Mouse (Mus musculus) lung, postnatal 25 days (tissue): ENCODE results near the gene Olfr557.

ENCODE experiments used
- DNase-seq: peaks from one replicate; pipeline ENCODE4 v3.0.0; 2022; ENCODE audit warnings: low spot score

Olfr557 gene

DNA sequence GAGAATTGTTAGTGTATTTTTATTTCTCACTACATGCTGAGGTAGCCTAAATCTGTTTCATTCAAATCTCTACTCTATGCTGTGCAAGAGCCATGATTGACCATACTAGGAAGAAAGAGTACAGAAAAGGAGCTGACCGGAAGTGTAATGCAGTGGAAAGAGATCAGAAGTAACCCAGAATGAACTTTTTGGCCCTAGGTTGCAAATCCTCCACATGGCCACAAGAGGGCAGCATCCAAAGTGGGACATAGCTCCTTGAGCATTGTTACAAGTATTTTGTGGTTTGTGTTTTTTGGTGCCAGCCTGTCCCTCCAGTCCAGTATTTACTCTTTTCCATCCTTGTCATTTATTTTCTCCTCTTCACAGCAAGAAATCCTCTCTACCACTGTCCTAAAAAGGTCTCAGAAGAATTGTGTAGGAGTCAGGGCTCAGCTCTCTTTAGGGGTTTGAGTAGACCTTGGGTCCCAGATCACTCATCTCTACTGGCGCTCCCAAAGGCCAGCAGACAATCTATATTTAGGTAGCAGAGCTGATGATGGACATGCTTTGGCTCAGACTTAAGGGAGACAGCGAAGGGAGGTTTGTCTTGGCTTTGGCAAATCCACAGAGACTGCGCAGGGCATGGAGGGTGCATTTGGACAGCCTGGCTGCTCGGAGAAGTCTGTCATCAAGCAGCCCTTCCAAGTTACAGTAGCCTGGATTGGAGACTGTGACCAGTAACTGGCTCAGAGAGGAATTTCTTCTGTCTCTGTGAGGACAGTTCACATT, at the start of gene Olfr557:
Gene Olfr557 (plus strand): TSS at position 553 of the 768 bp plus-strand sequence.
- peak; percentile 19 for DNase-seq

DNA sequence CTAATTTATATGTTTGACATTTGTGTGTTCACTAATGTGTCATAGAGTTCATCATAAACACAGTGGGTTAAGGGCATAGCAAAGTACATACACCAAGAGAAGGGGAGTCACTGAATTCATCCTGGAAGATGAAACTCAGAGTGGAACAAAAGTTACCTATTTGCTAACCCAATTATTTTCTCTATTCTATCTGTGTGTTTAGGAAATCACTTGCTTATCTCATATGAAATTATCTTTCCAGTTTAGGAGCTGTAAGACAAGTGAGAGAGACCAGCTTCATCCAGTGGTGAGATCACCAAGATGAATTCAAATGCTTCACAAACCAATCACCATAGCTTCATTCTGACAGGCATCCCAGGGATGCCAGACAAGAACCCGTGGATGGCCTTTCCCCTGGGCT, 37.2 kb upstream of the Olfr557 start, which contains the start of gene Olfr555:
Gene Olfr555 (plus strand): TSS at position 301 of the 400 bp plus-strand sequence.
- DNase-seq = no peak

DNA sequence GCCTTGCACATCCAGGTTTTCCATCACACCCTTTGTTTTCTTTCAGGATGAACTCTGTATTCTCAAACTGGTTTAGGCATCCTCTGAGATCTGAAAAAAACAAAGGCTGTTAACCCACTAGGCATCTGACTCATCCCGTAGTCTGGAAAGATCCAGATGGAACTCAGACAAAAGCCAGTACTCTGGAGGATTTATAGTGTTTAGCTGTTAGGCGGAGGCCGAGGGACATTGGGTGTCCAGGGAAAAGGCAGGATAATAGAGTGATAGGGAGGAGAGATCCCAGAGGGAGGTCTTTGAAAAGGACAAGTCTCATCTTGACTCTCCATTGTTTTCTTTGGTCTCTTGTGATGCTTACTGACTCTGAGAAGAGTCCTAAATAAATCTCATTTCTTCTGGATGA, 31.1 kb upstream of the Olfr557 start, which contains the start of gene Olfr556:
Gene Olfr556 (plus strand): TSS at position 301 of the 400 bp plus-strand sequence.
- DNase-seq = no peak

DNA sequence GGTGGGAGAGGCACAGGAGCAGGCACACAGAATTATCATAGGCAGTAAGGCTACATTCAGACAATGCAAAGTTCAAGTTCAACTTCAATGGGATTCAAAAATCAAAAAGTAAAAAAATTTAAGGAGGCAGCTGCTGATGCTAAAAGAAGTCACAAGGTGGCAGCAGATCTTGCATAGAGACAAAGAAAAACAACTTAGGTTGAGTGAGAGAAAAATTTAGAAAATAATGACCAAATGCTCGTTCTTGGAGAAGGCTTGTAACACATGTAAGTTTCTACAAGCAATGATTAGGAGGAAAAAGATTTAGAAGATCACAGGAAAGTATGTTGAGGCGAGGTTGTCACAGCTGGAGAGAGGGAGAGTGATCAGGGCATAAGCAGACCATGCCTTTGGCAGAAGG, 30.3 kb upstream of the Olfr557 start:
- no peak for DNase-seq

DNA sequence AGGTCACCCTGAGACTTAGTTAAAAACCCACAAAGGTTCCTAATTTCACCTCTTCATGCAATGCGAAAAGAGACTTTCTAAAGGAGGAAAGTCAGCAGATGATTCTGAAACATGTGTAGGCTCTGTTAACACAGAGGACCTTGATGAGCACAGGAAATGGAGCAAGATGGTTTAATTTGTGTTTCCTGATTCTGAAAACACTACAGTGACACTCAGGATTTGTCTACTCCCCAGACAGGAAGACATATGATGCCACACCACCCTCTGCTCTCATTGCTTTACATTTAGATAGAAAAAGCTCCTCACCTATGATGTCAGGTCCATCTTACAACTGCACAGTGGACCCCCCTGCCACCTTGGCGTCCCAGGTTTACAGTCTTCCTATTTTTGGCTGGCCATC, 19.5 kb upstream of the Olfr557 start:
- DNase-seq = no peak

DNA sequence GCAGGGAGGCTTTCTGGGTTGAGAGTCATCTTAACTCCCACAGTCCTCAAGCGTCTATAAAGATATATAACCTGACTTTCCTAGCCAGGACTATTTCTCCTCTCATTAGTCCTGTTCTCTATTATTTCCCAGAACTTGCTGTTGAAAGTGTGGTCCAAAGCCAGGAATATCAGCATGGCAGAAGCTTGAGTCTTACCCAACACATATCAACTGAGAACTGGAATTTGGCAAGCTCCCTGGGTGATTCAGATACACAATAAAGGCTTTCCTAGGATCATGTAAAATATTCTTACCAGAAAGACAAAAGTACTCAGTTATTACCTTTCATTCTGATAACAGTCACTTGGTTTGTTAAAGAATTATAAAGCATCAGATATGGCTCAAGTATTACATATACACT, 13.8 kb upstream of the Olfr557 start:
- DNase-seq = no peak

DNA sequence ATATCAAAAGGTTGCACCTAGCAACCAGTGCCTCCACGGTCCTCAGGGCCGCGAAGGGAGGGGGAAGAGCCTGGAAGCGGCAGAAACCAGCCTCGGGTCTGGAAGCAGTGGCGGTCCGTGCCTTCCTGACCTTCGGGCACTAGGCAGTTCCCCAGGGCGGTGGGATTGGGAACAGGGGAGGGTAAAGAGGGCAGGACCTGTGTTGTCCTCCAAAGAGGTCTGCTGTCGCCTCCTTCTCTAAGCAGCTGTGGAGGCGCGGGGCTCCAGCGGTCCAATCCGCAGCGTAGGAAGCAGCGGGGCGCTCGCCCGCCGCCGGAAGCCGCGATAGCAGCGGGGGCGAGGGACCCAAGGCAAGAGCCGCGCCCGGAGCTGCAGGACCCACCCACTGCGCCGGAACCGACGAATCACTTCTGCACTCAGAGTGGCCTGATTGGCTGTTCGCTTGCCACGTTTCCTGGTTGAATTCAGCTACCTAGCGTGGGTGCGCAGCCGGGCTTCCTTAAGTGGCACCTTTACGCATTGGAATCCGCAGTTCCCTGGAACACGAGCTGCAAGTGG, 8.7 kb upstream of the Olfr557 start, which contains the start of gene Trim68:
Gene Trim68 (minus strand): TSS at position 384 of the 558 bp plus-strand sequence.
- DNase-seq = peak; percentile 95

DNA sequence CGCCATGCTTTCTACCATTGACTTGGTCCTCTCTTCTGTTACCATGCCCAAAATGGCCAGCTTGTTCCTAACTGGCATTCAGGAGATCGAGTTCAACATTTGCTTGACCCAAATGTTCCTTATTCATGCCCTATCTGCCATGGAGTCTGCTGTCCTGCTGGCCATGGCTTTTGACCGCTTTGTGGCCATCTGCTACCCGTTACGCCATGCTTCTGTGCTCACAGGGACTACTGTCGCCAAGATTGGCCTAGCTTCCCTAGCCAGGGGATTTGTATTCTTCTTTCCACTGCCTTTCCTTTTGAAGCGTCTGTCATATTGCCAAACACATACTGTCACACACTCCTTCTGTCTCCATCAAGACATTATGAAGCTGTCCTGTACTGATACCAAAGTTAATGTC, 2.8 kb downstream of the Olfr557 start:
- DNase-seq = no peak

DNA sequence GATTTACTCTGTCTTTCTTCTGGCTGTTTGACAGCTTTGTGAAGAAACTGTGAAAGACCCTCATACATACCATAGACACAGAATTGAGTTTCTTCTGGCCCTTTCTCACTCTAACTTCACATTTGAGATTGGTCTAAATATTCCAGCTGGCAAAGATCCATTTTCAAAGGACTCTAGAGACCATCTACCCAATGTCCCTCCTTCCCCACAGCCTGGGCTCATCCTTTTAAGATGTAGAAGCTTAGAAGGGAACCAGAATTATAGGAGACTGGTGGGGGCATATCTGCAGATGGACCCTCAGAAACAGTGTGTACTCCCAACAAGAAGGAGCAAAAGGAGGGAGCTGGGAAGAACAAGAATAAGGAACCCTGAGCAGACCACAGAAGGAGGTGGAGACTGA, 6.2 kb downstream of the Olfr557 start, which contains the start of gene Olfr558:
Gene Olfr558 (plus strand): TSS at position 301 of the 400 bp plus-strand sequence.
- no peak for DNase-seq

DNA sequence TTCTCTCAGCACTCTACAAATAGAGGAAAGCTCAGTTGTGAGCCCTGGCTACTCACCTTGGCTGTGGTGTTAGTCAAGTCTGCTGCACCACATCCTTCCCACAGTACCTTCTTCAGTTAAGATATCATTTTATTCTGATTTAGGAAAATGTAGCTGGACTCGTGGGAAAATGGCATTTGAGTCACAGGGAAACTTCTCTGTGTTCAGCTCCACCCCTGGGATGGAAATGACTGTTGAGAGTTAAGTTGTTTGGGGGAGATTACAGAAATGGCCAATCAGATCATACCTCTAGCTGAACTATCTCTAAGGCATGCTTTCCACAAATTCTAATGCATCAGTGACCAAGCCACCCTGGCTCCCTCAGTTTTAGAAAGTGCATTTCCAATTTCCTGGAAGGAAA, 23.3 kb downstream of the Olfr557 start, which contains the start of gene Olfr33:
Gene Olfr33 (minus strand): TSS at position 101 of the 400 bp plus-strand sequence.
- DNase-seq = no peak

DNA sequence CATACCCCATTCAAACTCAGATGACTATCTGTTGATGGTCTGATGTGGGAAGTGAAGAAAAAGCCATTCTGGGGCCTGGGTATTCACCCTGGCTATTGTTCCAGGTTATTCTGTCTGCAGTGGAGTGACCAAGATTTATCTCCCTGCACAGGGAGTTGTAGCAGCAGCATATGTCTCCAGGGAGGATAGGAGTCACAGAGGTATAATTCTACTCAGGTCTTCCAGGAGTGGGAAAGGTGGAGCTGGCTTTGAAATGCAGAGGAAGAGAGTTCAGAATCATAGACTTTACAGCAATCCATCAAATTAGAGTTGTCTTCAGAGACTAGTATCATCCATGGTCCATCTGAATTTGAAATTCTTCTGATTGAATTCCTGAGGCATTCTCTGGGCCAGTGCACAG, 31.7 kb downstream of the Olfr557 start, which contains the start of gene Olfr559:
Gene Olfr559 (minus strand): TSS at position 101 of the 400 bp plus-strand sequence.
- no peak for DNase-seq

DNA sequence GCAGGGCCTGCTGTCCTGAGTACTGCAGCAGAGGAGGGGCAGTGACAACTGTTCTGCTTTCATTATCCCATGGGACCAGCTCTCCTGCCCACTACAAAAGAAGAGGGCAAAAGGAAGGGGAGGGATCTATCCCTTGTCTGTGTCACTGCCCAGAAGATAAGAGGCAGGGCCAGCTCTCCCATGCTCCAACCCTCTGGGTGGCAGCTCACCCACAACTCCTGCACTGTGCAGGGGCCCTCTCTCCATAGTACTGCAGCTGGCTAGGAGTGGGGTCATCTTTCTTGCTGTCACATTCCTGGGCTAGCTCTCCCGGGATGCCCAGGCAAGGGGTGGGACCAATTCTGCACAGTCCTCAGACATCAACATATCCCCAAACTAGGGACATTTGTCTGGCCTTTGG, 38.1 kb downstream of the Olfr557 start:
- DNase-seq = no peak

DNA sequence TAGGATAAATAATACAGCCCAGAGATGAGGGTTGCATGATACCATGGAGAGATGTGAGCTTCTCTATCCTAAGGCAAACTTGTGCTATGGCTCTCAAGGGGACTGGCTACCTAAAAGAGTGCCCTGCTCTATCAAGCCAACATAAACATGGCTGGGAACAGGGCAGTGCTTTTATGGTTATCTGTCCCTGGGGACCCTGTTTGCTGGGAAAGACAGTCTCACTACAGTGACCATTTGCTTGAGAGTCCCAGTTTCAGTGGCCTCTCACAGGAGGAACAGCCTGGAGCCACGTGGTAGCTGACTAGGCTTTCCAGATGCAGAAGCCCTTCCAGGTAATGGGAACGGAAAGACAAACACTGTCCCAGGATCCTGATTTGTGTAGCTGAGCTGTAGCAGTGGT, 42.0 kb downstream of the Olfr557 start:
- no peak for DNase-seq
